Mouse (Mus musculus) retina, postnatal 7 days (tissue): ENCODE measurements around the gene Aig1.

Source experiments
- DNase-seq: peaks from one replicate; pipeline ENCODE4 v3.0.0-alpha.2; 2012; ENCODE audit warnings: low read depth, low spot score

Aig1 gene

DNA sequence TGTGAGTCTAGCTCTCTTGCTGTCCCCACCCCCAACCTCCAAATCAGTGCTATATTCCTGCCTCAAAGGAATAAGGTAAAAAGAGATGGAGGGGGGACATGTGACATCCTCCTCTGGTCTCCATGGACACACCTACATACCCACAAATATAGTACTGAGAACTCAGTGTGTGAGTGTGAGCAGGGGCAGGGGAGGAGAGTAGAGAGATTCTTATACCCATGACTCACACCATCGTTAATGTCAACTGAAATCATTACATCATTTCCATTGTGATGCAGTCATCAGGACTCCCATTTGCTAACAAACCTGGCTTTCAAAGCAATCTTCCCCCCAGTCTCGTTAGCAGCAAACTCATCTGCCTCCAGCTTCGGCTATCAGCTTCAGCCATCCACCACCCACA lies 92.8 kb downstream of the Aig1 start:
- no peak for DNase-seq

DNA sequence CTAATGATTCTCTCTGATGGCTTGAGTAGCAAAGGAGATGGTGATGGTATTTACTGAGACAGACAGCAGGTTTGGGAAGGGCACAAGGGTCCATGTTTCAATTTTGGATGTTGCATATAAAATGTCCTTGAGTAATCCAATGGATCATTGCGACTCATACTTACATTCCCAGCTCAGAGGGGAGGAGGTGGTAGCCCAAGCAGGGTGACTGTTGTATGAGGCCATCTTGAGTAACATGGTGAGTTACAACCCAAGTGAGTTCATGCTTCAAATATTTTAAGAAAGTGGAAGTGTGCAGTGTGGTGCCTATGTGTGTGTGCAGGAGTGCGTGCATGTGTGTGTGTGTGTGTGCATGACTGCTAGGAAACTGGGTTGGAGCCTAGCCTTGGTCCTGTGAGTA lies 93.4 kb downstream of the Aig1 start:
- DNase-seq, result no peak

DNA sequence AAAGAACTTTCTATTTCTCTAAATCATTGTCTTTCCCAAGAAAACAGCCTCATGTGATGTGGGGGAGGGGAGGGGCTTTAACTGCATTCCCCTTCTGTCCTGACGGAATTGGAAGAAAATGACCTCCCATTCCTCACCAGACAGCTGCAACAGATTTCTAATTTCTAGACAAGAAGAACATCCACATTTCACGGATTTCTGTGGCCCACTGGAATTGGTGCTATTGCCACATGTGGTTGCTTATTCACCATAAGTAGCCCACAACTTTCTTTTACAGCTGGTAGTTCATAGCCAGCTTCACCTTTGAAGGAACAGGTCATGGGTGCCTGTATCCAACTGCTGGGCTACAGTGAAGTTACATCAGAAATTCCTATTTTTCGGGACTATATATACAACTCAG lies 93.9 kb downstream of the Aig1 start:
- DNase-seq, result no peak

DNA sequence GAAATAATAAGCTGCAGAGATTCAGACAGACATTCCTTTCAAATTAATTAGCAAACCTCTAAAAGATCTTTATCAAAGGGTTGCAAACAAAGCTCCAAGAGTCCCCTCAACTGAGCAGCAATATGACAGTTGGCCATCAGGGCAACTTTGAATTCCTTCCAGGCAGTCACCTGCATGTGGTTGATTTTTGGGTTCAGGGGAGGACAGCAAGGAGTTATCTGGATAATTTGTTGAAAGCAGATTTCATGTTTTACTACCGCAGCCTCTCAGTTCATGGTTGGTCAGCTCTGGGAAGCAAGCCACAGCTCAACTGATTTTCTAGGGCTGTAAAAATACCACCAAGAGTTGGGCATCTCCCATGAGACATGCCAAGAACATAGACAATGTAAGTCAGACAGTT lies 98.1 kb downstream of the Aig1 start:
- no peak for DNase-seq

DNA sequence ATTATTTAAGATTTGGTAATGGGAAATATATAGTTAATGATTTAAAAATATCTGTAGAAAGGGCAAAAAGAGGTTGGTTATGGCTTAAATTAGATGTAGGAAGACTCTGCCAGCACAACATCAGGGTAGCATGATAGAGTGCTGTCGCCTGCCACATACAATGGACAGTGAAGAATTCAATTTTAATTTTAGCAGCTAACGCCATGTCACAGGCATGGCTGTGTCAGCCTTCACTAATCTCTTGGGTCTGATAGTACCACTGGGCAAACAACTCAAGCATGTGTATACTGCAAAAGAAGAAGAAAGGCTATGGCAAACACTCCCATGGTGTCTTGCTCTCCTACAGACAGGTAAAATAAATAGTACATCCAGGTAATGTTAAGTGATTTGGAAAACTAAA lies 99.0 kb downstream of the Aig1 start:
- DNase-seq, result no peak

DNA sequence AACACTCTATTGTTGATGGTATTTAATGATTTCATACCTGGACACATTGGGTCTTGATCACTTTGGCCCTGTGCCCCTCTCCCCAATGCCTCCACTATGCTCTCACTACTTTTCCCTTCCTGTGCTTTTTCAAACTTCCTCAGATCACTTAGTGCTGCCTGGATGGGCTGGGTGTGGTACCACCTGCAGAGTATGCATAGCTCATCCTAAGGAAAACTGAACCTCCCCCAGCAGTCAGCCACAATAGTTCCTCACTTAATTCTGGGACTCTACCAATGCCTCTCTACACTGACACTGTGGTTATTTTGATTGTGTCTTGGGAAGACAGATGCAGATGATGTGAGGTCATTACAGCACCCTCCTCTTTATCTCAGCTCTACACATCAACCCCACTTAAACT lies 99.9 kb downstream of the Aig1 start:
- DNase-seq, result no peak

DNA sequence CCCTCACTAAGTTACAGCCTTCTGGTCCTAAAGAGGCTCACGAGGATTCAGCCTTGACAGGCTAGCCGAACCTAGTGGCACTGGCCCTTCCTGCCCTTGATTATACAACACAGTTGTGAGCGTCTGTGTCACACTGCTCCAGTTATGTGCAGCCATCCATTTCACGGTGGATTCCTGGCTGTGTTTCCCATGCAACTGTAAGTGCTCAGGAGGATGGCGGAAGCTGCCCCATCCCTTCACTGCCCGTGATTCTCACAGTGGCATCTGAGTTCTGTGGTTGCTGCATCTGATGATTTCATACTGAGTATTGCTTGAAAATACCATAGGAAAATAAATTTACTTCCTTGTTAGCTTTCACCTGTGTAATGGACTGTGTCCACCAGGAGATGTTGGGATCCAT lies 101.7 kb downstream of the Aig1 start:
- DNase-seq, result no peak

DNA sequence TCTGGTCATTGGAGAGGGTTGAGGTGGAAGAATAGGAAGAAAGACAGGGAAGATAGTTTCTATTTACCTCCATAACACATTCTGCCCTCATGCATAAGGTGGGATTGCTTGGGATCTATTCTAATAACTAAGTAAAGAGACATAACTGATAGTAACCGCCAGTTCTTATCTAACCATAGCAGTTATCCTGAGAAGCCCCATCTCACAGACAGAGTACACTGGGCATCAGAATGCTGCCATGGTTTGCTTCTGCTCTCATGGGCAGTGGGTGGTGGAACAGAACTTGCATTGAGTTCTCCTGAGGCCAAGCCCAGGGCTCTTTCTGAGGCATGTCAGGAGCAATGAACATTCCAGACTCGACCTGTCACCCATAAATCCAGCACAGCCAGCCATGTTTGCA lies 105.6 kb downstream of the Aig1 start:
- DNase-seq, result no peak

DNA sequence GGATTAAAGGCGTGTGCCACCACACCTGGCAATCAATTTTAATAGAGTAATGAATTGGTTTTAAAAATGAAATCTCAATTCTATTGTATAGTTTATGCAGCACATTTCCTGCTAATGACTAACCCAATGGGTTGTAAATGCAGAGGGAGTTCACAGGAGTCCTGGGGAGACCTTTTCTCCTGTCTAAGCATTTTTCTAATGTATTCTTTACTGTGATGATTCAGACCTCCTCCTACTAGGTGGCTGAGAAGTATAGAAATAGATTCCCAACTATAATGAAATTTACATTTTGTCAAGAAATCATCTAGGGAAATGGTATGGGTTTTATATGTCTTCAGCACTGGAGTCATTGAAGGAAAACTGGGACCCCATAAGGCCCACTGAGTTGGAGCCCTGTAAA lies 114.1 kb downstream of the Aig1 start:
- DNase-seq, result no peak

DNA sequence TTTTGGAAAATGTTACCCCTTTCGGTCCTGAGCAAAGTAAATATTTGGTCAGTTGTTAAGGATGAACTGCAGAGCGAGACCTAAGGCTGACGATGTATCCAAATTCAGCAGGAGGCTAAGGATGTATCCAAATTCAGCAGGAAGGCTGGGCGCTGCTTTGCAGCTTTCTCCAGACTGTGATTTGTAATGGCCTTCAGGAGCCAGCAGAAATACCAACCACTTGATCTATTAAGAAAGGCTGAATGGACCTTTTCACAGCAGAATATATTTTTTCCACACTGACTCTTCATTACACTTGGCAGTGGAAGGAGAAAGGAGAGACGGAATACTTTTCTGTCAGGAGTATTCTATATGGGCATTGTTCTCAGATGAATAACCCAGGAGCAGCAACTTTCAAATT lies 115.0 kb downstream of the Aig1 start:
- no peak for DNase-seq

DNA sequence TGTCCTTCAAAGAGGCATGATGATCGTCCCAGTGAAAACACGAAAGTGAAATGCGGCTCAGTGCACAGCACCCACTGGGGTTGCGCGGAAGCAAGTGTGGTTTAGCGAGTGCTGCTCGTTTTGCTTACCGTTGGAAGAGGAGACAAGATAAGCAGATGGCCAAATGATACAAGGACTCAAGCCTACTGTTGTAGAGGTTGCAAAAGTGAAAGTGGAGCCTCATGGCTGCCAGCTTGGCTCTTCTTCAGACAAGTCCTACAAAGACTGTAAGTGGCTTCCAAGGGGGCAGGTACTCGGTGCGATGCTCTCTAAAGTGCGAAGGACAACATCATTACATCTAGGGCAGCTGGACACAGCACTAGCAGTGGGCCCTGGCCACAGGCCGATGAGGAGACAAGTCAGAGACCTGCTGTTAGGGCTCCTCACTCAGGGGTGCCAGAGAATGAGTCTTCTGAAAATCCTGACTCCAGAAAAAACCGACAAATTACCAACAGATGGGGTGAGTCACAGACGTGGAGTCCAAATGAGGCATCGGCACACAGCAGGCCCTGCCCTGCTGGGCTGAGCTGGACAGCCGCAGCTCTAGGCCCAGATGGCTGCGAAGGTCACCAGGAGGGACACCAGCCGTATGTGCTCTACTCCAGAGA lies 129.2 kb downstream of the Aig1 start:
- no peak for DNase-seq

DNA sequence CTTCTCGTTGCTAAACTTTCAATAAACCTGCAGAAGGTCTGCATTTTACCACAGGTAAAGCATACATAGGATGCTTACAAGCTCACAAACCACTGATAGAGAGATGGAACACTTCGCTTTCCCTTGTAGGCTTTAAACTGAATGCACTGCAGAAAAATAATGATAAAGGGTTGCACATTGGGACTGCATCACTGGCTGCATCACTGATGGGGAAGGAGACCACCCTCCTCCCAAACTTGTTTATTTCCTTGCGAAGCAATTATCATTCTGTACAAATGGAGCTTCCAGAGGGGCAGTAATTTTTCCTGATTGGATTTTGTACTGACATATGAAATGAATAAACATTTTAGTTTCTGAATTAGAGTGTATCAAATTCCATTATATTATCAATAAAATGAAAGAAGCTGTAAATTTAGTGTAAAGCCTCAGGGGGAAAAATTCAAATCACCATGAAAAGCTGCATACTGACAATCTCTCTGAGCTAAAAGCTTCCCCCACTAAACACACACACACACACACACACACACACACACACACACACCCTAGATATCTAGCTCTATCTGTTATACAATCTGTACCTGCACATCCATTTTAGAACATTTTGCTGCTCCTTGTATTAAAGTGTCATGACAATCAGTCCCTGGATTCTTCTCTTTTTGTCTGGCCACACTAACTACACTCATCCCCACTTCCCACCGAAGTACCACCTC lies 138.6 kb downstream of the Aig1 start:
- DNase-seq, result no peak

DNA sequence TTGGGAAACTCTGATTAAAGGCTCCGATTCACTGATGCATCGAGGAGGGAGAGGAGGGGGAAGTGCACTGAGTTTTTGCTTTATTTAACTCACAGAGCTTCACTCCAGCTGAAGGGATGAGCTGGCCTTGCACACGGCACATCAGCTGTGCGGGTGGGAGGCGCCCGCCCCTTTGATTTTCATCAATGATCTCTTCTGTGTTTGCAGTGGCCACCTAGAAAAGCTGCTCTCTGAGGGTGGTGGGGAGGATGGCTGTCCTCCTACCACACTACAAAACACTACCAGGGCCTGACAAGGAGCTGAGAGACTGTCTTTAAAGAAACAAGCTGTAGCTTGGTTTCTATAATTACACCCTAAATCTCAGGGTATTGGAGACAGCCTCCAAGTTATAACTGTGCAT lies 141.1 kb downstream of the Aig1 start:
- no peak for DNase-seq

DNA sequence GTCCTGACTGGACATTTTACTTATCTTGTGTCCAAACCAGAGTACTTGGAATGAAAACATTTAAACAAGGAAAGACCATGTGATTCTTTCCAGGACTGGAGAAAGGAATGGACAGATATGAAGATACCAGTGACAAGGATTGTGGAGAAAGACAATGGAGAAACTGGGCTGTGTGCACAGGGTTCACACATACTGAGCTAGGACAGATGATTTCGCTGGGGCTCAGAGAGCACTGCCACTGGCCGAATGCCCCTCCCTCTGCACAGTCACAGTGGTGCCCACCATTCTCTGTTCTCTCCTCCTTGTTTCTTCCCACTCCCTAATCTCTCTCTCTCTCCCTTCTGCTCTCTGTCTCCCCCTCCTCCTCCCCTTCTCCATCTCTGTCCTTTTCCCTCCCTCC lies 142.6 kb downstream of the Aig1 start:
- no peak for DNase-seq

DNA sequence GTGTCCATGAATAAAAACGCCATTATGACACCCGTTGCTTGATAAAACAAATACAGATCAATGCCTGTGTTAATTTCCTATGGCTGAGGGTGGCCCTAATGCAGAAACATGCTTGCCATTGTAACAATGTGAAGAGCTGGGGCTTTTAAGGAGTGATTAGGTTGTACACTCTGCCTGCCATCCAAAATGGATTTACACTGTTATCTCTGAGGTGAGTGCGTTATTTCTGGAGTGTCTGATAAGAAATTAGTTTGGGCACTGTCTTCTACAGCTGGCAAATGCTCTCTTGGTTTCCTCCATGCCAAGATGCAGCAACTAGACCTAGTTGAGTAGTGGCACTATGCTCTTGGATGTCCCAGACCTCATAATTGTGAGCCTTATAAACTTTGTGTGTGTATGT lies 143.5 kb downstream of the Aig1 start:
- no peak for DNase-seq

DNA sequence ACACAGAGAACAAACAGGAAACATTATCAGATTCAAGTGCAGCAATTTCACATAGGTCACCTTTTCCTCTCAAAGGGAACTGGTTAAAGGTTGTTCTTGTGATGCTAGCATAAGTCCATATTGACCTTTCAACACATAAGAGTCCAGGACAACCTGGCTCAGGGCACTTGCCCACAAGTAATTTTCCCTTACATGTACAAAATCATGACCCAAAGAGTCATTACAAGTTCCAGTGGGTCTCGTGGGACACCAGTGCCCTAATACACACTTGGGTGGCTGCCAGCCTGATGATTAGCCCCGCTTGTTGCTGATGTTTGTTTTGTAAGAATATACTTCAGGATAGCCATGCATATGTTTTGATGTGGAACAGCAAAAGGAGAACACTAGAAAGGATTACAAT lies 152.6 kb downstream of the Aig1 start:
- no peak for DNase-seq

DNA sequence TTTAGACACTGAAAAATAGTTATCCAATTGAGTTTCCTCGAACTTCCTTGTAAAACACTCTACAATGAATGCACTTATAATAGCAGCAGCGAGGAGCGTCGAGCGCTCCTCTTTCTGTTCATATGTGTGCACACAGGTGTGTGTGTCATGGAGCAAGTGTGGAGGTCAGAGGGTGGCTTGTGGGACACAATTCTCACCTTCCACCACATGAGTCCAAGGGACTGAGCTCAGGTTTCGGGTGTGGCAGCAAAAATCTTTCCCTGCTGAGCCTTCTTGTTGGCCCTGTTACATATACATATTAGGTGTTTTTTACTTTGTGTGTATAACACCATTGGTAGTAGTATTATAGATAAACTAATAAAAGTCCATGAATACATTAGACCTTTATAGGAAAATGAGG lies 153.2 kb downstream of the Aig1 start:
- no peak for DNase-seq

DNA sequence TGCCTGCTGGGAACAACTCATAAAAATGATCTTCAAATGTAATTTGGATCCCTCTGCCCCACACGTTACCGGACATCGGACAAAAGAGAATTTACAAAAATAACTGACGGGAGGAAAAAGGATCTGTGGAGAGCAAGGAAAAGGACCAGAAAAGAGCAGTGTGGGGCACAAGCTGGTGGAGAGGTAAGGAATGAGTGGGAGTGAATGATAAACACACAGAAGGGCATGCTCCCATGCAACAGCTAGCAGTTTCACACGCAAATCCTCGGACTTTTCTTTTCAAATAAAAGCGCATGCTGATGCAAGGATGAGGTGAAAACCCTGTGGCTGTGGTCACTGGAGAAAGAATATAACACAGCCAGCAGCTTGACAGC lies 153.9 kb downstream of the Aig1 start:
- DNase-seq, result no peak

DNA sequence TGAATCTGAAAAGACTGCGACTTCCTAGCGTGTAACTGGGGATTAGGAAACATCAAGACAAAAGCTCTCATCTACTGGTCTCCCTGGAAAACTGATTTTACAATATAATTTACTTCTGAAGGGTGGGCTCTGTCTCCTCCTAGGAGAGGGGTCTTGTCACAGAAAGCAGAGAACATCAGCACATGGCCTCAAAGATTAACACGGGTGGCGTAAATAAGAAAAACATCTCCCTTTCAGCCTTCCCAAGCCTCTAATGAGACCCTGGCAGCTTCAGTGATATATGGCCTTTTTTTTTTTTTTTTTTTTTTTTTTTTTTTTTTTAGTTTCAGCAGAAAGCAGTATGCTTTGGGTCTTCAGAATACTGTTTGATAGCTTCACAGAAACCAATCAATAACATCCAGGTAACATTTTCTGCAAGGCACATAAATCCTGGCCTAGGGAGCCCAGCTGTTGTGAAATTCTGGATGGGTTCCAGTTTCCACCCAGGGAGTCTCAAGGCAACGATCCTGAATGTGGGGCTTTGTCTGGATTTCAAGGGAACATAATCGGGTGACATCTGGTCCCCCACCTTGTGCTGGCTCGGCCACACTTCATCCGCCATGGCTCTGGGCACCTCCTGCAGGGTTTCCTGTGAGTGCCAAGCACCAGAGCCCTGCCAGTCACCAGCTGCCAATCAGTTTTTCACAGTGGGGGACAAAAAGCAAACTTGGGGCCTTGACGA lies 154.4 kb downstream of the Aig1 start:
- no peak for DNase-seq

DNA sequence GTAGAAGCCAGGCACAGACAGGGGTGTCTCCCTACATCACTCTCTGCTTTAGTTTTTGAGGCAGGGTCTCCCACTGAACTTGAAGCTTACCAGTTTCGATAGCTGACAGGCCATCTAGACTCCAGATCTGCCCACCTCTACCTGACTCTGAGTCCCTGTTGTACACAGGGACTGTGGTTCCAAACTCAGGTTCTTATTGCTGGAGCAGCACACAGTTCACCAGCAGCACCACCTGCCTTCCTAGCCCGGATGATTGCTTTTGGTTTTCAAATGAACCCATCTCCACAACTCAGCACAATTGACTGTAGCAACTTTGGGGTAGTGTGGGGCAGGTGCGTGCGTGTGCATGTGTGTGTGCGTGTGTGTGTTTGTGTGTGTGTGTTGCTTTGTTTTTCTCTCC lies 155.1 kb downstream of the Aig1 start:
- no peak for DNase-seq

DNA sequence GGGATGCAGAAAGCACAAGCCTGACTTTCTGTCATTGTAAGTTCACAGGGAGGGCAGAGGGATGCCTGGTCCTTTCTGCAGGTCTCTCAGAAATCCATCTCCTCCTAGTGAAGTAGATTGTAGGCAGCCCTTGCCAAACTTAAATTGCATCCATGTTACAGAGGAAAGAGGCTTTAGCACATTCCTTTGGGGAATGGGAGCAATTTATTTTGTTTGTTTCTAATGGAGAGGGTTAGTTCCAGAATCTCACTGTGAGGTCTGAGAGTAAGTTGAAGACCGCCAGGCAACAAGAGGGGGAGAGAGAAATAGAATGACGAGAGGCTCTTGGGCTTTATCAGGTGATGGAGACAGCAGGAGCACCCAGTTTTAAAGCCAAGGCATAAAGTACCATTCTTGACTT lies 155.7 kb downstream of the Aig1 start:
- DNase-seq, result no peak

DNA sequence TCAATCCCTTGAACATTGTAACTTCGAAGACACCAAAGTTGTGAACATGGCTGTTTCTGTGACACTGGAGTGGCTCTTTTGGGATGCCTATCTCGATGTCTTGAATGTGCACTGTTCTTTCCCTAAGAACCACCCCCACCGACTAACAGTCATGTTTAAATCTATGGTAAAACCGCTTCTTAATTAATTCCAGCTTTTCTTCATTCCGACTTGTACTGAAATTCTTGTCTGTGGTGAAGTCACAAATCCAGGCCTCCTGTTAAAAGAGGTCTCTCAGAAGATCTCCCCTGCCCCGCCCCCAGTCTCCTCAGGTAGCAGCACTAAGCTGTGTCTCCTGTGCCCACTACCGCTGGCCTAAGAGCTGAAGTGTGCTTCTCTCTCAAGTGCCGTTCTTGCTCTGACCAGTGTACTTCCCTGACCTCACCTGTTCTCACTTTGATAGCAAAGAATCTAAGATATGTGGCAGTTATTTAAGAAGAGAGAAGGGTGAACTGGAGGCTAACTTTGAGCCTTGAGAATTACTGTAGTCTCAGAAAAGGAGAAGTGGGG lies 157.4 kb downstream of the Aig1 start:
- no peak for DNase-seq

DNA sequence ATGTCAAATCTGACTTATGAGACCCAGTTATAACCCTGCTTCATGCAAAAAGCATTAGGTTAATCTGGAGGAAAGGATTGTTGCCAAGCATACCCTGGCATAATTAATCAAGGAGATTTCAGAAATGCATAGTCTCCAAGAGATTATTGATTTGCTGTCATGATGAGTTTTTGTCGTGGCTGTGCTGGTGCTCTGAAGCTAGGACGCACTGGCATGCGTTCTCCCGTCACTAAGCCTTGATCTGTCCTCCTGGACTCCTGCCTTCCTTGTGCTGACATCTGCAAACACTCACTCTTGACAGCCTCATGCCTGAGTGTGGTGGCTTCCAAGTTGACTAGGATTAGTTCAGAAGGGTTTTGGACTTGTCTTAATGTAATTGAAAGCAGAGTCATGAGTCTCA lies 163.0 kb downstream of the Aig1 start:
- DNase-seq, result no peak
